Mouse (Mus musculus): ENCODE measurements around the gene S100a5. TPM values are rescaled to one million over a fixed set of nuclear protein-coding genes. Genes with fewer than 3 reads are reported as not detected.
A peak's percentile ranks its signal among the peaks of the same experiment; 100 is the strongest.

S100a5 gene
- total RNA-seq, 2 experiments from 2014 or later = not detected

DNA sequence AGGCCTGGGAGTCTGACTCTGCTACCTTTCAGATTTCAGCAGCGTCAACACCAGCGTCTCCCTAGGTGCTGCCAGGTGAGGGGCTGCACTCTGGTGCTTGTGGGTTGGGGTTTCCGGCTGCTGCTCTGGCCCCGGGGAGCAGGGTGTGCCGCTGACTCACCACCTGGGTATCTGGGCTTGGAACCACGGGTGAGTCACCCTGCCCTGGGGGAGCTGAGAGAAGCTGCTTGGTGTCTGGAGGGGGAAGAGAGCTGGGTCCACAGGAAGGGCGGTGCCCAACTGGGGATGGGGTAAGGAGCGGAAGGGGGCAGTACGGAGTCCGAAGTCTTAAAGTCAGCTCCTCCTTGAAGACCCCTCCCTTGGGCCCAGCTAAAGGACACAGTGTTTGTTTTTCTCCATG is 21.4 kb upstream of the S100a5 start:
- DNase-seq (ENCODE audit: extremely low spot score in 1 of 2, low spot score in 2 of 2) = peak in 1 of 2 experiments; percentile 51
- Histone ChIP-seq H3K27ac (peak overlapping the region; percentile 77), H3K4me3 (no peak overlapping the region)
- no peak for TF ChIP-seq CTCF (IDR thresholded peaks at IDR 0.05)
- intact Hi-C loops (cut with DNase I) = loop anchor here (1.0 to 2.0 kb wide), 3 partner anchors 18 to 28 kb away; partner anchors contain the start of gene S100a6

DNA sequence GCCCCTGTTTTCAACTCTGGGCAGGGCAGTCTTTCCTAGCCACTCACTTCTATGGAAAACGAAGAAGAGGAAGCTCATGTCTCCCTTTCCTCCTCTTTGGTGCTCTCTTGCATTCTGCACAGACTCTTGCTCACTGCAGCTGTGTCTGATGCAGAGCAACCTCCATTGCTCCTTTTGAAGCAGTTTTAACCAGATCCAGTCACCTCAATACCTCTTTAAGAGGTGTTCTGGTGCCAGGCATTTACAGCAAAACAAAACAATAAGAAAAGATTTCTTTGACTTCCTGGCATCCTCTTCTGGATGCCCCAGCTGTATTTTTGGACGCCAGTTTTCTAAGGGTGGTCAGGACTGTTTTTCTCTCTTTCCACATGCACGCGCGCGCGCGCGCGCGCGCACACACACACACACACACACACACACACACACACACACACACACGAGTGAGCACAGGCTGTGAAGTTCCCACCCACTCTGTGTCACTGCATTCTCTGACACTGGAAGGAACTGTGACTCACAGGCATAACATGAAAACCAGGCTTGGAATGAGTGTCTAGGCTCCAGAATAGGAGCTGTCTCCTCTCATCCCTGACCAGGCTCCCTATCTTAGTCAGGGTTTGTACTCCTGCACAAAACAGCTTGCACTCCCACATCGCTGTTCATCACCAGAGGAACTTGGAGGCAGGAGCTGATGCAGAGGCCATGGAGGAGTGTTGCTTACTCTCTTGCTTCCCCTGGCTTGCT is 20.8 kb upstream of the S100a5 start:
- H3K27ac ChIP-seq = peak overlapping the region; percentile 77
- peak in 1 of 2 experiments; percentile 39 for DNase-seq (ENCODE audit: extremely low spot score in 1 of 2, low spot score in 2 of 2)

DNA sequence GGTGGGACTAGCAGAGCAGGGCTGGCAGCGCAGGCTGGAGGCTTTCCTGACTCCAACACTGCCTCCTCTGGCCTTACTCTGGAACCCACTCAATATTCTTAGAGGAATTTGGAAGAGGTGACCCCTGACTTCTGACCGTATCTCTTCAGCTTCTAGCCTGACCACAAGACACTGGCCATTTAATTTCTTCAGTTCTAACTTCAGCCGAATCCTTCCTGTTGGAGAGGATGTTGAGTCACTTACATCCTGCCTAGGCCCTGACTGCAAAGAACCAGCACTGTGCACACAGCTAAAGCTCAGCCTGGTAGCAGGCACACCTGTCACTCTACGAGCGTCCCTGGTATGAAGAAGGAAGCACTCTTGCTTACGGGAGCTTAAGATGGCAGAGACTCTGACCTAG is 18.9 kb upstream of the S100a5 start:
- no peak for TF ChIP-seq CTCF (IDR thresholded peaks at IDR 0.05)
- intact Hi-C loops (cut with DNase I) = no loop called here
- Histone ChIP-seq H3K27ac (no peak overlapping the region), H3K4me3 (no peak overlapping the region)
- DNase-seq (ENCODE audit: extremely low spot score in 1 of 2, low spot score in 2 of 2) = no peak

More for the DNA sequence above, 20.8 kb upstream of the S100a5 start:
- TF ChIP-seq CTCF (IDR thresholded peaks at IDR 0.05) = no peak
- intact Hi-C loops (cut with DNase I) = loop anchor here (1.0 to 2.0 kb wide), 2 partner anchors 17 to 25 kb away; partner anchors contain the start of gene S100a6
- no peak overlapping the region for H3K4me3 ChIP-seq

DNA sequence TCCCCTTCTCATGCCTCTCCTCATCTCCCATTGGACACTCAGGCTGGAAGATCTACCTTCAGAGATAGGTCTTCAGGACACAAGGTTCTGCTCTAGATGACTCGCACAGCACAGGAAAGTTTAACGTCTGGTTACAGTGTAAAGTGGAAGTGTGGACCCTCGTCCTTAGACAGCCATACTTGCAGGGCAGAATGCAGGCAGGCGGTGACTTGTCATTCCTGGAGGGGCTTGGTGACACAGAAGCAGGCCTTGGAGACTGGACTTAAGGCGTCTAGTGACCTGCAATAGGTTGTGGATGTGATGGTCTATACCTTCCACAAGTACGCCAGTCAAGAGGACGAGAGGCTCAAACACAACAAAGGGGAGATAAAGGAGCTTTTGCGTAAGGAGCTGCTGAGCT is 18.4 kb upstream of the S100a5 start, which contains the start of gene S100a2:
Gene S100a2, plus strand, starts transcription at position 301 of the 400 bp plus-strand sequence.
- Histone ChIP-seq H3K27ac (no peak within 1 kb of the TSS), H3K4me3 (no peak within 1 kb of the TSS)
- DNase-seq (ENCODE audit: extremely low spot score in 1 of 2, low spot score in 2 of 2) = no peak
- intact Hi-C loops (cut with DNase I) = no loop called here
- no peak for TF ChIP-seq CTCF (IDR thresholded peaks at IDR 0.05)

DNA sequence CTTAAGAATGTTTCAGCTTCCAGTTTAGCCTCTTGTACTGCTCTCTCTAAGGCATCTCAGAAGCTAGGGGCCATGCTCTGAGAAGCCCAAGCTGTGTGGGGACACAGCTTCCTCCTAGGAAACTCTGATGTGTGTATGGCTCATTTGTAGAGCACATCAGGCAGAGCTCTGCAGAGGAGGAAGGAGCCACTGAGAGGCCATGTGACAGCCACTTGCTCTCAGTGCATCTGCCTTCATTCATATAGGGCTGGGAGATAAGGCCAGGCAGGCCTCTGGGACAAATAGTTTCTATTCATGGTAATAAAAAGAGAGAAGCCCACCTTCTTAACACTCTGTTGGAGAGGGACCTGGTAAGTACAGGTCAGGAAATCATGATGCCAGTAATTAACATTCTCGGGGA is 13.9 kb upstream of the S100a5 start:
- no peak overlapping the region for H3K27ac ChIP-seq
- no peak for TF ChIP-seq CTCF (IDR thresholded peaks at IDR 0.05)
- no peak overlapping the region for H3K4me3 ChIP-seq
- DNase-seq (ENCODE audit: extremely low spot score in 1 of 2, low spot score in 2 of 2) = no peak
- intact Hi-C loops (cut with DNase I) = no loop called here

DNA sequence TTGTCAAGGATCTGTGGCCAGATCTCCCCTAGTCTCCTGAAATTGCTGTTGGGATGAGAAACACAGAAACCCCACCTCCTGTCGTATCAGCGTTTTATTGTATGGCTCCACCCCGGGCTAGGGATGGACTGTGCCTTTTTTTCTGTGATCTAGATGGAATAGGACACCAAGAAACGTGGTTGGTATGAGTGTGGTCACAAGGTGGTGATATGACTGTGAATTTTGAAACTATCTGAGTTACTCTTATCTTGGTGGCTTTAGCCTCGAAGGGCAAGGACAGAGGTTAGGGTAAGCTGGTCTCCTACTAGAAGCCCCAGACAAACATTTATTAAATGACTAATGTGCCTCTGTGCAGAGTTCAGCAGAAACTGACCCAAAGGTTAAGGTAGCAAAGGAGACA is 12.8 kb upstream of the S100a5 start:
- intact Hi-C loops (cut with DNase I) = no loop called here
- no peak for DNase-seq (ENCODE audit: extremely low spot score in 1 of 2, low spot score in 2 of 2)
- no peak for TF ChIP-seq CTCF (IDR thresholded peaks at IDR 0.05)
- Histone ChIP-seq H3K4me3 (no peak overlapping the region), H3K27ac (no peak overlapping the region)

DNA sequence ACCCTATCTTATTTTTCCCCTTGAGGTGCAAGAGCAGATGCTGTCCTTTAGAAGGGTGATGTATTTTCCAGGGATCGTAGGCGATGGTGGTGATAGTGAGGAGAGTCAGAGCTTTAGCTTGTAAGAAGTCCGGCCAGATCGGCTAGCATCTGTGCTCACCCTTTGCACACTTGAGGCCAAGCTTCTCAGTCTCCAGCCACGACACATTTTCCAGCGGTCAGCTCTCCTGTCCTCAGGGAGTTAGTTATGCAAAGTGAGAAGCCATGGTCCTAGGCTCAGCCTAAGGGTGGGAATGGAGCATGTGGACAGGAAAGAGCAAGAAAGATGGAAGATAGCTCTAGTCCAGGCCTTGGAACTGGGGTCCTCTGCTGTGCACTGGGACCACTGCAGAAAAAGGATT is 11.5 kb upstream of the S100a5 start:
- H3K27ac ChIP-seq = no peak overlapping the region
- no peak overlapping the region for H3K4me3 ChIP-seq
- intact Hi-C loops (cut with DNase I) = no loop called here
- TF ChIP-seq CTCF (IDR thresholded peaks at IDR 0.05) = no peak
- DNase-seq (ENCODE audit: extremely low spot score in 1 of 2, low spot score in 2 of 2) = no peak

DNA sequence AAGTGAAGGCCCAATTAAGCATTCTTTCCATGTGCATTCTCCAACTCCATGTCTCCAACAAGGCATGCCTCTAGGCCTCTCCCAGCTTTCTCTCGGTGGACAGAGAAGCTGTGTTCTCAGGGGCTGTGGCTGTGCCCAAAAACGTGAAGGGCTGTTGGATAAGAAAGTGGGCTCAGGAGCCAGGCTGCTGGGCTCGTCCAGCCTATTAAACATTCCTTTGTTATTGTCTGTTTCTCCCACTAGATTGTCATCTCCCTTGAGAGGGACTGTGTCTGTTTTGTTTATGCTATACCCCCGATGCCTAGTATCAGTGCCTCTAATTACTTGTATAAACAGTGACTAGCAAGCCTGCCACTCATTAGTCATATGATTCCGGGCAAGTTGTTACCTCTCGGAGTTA is 10.6 kb upstream of the S100a5 start:
- Histone ChIP-seq H3K4me3 (no peak overlapping the region), H3K27ac (no peak overlapping the region)
- no peak for DNase-seq (ENCODE audit: extremely low spot score in 1 of 2, low spot score in 2 of 2)
- TF ChIP-seq CTCF (IDR thresholded peaks at IDR 0.05) = no peak
- intact Hi-C loops (cut with DNase I) = no loop called here

DNA sequence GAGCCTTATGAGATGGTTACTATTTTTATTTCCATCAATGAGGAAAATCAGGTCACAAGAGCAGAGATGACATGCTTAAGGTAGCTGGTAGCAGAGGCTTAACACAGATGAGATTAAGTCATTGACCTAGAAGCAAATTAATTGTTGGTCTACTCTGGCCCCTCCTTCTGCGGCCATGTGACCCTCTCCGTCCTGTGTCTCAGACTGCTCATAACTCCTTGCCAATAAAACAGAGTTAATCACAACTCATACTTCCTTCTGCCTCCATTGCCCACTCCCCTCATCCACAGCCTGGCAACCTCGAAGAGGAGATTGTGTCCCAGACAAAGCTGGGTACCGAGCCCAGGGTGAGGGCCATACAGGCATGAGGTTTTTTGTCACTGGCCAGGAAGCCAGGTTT is 10.1 kb upstream of the S100a5 start:
- intact Hi-C loops (cut with DNase I) = no loop called here
- DNase-seq (ENCODE audit: extremely low spot score in 1 of 2, low spot score in 2 of 2) = no peak
- Histone ChIP-seq H3K4me3 (no peak overlapping the region), H3K27ac (no peak overlapping the region)
- TF ChIP-seq CTCF (IDR thresholded peaks at IDR 0.05) = no peak

DNA sequence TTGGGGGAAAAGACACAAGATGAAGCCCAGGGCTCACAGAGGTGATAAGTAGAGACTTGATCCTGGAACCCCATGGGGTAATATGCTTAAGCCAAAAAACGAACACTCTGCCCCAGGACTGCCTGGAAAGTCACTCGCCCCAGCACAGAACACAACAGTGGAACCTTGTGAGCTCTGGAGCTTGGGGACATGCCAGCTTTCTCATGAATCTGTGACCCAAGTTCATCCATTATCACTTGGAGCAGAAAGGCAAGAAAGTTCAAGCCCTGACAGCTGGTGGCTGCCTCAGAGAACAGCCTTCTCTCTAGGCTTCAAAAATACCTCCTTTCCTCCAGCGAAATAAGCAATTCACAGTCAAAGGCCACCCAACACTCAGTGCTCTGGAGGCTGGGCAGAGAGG is 8.9 kb upstream of the S100a5 start:
- DNase-seq (ENCODE audit: extremely low spot score in 1 of 2, low spot score in 2 of 2) = no peak

DNA sequence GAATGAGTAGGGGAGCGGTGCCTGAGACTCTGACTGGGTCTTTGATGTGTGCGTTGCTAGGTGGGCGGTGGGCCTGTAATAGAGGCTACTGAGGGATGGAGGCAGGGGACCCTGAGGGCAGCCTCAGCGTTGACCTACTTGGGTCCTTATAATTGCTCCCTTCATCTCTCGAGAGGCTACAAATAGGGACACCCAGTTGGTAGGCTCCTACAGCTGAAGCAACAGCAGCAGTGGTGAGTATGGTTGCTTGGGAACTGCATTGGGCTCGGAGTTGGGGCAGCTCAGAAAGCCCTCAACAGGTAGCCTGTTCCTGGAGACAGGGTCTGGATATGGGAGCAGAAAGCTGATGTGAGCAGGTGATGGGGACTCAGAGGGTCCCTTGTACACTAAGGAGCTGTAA is 8.3 kb upstream of the S100a5 start:
- DNase-seq (ENCODE audit: extremely low spot score in 1 of 2, low spot score in 2 of 2) = no peak
- Histone ChIP-seq H3K4me3 (no peak overlapping the region), H3K27ac (no peak overlapping the region)
- intact Hi-C loops (cut with DNase I) = no loop called here
- TF ChIP-seq CTCF (IDR thresholded peaks at IDR 0.05) = no peak

More for the DNA sequence above, 8.9 kb upstream of the S100a5 start:
- Histone ChIP-seq H3K27ac (no peak overlapping the region), H3K4me3 (no peak overlapping the region)
- intact Hi-C loops (cut with DNase I) = no loop called here
- TF ChIP-seq CTCF (IDR thresholded peaks at IDR 0.05) = no peak

DNA sequence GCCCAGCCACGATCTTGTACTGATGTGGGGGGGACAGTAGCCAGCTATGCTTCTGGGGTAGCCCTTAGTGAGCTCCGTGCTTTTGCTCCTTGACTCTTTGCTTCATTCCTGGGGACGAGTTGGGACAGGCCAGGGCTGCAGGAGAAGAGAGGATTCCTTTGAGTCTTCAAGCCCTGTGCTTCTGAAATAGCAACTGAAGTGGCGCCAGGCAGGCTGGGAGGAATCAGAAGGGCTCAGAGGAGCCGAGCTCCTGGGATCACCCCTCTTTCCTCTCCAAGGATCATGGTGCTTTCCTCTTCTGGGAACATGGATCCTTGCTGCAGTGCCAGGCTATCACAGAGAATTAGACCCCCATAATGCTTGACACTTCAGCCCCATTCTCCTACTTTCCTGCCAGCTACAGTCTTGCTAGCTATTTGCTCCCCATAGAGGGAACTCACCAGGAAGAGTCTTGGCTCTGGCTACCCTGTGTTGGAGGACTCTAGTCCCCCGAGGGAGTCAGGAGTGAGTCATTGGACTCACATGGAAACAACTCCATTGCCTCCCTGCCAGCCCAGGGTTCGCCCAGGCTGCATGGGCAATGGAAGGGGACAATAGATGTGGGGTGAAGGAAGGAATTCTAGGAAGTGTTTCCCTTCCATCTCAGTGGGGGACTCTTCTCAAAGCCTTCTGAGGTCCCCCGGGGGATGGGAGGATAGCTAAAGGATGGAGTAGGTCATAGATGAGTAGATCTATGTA is 7.7 kb upstream of the S100a5 start:
- intact Hi-C loops (cut with DNase I) = no loop called here
- no peak for DNase-seq (ENCODE audit: extremely low spot score in 1 of 2, low spot score in 2 of 2)
- TF ChIP-seq CTCF (IDR thresholded peaks at IDR 0.05) = no peak
- Histone ChIP-seq H3K4me3 (no peak overlapping the region), H3K27ac (no peak overlapping the region)

All from left cerebral cortex, adult 2 months (tissue).